Mouse (Mus musculus): ENCODE measurements around the gene Ncf2.

Ncf2 gene

DNA sequence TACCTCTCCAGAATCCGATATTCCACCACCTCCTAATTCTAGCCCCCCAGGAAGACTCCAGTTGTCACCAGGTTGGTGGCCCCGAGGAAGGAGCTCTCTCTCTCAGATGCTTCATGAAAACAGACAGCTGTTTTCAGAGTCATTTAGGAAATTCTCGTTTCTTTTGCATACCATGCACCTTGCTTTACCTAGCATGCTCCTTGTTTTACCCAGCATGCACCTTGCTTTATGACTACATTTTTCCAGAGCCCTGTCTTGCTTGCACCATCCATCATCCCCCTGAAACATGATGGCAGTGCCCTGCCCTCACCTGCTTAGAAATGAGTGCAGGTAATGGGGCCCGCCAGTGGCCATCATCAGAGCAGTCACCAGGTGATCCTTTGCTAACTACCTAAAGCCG is 31.6 kb downstream of the Ncf2 start:
- DNase-seq (ENCODE audit: low read depth, low spot score), result no peak

DNA sequence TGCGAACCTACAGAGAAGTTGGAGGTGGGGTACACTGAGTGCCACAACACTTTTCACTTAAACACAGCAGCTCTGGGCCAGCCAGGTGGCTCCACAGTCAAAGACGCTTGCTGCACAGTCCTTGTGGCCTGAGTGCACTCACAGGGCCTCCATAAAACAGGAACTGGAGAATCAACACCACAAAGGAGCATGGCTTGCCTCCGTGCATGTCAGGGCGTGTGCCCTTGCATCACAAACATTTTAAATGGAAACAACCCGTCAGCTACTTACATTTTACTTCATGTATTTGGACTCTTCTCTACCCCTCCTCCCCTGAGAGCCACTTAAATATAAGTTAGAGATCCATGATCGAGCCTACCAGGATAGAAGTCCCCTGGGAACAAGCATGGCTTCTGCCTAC is 32.3 kb downstream of the Ncf2 start:
- no peak for DNase-seq (ENCODE audit: low read depth, low spot score)

DNA sequence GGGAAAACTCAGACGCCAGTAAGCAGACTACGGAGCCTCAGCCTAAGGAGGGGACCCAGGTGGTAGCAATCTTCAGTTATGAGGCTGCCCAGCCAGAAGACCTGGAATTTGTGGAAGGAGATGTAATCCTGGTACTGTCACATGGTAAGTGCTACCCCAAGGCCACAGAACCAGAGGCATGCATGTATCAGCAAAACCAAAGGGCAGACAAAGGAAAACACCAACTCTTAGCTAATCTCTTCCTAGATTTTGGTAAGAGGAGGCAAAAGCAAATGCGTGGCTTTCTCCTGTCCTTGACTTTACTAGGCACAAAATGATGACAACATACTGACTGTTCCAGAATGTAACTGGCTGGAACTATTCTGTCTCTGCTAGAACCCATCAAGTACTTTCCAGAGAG is 35.1 kb downstream of the Ncf2 start:
- no peak for DNase-seq (ENCODE audit: low read depth, low spot score)

DNA sequence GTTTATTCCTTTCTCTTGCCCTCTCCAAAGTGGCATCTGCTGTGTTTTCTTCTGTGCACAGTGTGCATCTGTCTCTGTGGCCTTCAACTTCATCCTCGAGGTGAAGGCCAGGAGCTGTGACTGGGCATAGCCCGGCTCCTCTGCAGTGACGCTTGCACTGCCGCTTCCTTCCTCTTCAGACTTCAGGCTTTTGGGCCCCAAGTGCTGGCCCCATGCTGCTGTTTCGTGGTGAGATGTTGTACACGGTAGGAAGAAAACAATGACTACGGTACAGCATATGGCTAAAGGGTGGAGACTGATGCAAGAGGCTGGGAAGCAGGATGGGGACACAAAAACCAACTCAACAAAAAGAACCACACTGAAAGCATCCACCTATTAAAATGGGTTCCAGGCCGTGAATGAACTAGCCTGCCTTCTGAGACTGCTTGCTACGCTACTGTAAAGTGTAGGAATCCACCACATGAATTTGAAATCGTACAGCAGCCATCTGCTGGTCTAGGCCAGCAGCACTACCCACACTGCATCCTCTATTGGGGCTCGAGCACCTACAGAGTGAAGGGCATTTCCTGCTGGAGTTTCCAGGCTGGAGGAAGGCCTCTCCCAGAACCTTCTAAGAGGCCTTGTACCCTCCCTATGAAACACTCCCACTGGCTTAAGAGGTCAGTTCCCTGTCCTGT is 38.2 kb downstream of the Ncf2 start:
- DNase-seq (ENCODE audit: low read depth, low spot score), result no peak

DNA sequence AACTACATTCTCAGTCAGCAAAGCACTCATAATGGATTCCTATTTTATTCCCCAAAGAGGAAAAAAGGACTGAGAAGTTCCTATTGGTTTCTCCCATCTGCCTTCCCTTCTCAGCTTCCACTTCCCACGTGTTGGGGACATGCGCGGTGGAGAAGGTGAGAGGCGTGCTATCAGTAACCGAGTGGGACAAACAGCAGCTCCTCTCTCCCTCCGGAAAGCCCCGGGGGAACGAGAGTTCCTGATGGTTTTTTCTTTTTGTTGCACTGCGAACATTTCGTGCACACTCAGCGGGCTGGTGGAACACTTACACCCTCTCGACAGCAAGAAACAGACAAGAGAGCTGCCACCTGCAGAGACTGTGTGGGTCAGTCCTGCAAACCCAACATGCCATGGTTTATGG is 38.8 kb downstream of the Ncf2 start:
- no peak for DNase-seq (ENCODE audit: low read depth, low spot score)

DNA sequence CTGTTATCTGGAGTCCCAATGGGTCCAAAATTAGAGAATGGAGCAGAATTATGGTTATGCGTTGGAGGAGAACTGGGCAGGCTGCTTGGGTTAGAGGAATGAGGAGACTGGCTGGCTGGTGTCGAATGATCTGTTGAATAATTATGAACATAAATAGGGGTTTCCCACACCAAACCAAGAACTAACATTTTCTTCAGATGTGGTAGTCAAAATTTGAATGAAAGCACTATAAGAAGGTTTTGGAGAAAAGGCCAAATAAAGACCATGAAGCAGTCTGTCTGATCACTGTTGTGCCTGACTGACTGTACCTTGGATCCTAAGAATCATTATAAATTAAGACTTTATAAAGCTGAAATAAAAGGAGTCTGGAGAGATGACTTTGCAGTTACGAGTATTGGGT is 40.3 kb downstream of the Ncf2 start:
- DNase-seq (ENCODE audit: low read depth, low spot score), result no peak

DNA sequence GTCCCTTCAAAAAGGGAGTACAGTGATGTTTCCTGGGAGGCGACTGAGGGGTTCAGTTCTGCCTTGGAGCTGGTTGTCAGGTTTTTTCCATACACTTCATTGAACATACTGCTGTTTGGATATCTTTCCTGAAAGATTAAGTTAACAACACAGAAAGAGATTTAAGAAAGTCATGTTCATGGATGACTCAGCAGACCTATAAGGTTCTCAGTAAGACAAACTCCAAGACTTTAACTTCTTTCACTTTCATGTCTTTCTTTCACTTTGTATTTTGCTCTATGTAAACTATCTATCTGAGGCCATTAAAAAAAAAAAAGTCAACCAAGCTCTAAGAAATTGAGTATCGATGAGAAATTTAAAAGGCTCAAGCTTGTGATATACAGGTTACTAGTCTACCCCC is 41.1 kb downstream of the Ncf2 start:
- DNase-seq (ENCODE audit: low read depth, low spot score), result no peak

DNA sequence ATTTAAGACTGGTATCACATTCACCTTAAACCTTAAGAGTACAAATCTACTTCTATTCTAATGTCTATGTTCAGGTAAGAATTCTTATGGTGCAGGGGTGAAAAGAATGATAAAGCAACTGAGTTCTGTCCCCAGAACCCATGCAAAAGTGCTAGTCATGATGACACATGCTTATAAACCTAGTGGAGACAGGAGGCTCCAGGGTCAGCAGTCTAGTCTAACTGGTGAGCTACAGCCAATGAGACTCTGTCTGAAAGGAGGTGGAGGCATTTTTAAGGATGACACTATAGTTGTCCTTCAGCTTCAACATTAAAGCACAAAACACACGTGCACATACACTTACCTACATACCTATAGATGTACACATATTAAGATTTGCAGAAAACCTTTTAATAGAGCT is 44.6 kb downstream of the Ncf2 start:
- DNase-seq (ENCODE audit: low read depth, low spot score), result no peak

DNA sequence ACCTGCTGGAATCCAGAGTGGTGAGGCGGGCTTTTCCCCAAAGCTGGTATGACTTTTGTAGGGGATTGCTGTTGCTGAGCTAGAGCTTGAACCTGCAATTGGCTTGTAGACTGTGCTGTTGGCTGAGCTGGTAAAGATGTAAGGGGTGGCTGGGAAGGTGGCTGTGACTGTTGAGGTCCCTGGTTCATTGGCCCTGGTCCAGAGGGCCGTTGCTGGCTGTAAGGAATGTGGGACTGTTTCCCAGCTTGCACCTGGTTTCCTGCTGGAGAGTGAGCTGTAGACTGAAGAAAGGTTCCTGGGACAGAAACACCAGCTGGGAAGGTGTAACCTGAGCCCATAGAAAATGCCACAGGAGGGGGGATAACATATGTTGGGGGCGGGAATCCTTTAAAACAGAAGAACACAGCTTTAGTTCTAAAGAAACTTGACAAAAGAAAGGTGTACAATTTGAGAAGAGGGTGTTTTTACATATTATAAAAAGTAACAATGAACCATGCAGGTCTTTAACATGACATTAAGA is 45.3 kb downstream of the Ncf2 start:
- DNase-seq (ENCODE audit: low read depth, low spot score), result no peak

DNA sequence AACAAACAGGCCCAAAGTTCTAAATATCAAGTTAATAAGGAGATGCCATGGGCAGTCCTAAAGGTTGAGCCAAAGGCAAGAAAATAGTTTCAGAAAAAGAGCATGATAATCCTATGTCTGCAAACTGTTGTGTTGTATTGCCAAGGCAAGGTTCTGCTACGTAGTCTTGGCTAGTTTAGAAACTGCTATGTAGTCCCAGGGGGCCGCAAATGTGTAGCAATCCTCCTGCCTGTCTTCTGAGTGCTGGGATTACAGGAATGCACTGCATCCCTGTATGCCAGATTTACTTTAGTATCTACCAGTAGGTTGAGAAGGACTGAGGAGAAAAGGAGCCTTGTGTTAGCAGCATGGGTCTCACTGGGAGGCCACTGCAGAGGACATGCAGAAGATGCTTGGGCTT is 46.9 kb downstream of the Ncf2 start:
- no peak for DNase-seq (ENCODE audit: low read depth, low spot score)

DNA sequence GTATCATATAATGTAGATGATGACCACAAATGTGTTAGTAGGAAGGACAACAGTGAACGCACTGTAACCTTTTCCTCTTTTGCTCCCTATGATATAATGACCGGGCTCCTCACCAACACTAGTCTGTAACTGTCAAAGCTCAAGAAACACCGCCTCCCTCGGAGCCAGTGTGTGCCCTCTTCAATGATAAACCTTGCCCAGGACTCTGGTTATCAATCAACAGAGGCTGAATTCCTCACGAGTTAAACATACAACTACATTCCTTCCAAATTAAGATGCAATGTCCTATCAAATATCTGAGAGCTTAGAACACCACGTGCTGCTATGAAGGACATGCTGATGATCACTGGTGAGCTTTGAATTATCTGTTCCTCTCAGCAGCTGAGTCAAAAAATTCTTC is 69.9 kb downstream of the Ncf2 start:
- DNase-seq (ENCODE audit: low read depth, low spot score), result no peak

DNA sequence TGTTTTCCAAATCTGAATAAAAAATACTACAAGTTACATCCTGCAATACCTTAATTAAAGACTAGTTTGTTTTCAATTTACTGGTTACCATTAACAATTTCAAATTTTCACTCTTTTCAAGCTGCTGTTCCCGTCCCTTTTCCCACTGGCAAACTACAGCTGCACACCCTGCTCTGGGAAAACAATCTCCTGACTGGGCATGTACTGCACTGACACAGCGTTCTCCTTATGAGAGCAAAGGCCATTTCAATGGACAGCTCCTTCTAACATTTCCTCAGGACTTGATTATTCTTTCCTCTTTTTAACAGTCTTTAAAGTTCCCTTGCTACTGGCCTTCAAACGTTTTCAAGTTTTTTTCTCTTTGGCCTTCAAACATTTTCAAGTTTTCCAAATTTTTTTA is 71.0 kb downstream of the Ncf2 start:
- DNase-seq (ENCODE audit: low read depth, low spot score), result no peak

All from CD4-positive helper T cell, adult 2 months (primary cell).